Mouse (Mus musculus) liver, adult 2 months (tissue): ENCODE data around the gene Tff1. TPM values are rescaled to one million over a fixed set of nuclear protein-coding genes. Genes with fewer than 3 reads are reported as not detected.

ENCODE experiments used
- DNase-seq: peaks from one replicate; pipeline ENCODE4 v3.0.0-alpha.2; 2011; ENCODE audit warnings: low read depth, low spot score; ENCODE audit errors: extremely low read depth
- H3K27ac ChIP-seq: fragments of 200-500 bp; replicated peaks from 2 replicates; pipeline ENCODE4 v1.5.1; 2012; ENCODE audit warnings: low read depth, mild to moderate bottlenecking, control low read depth, inconsistent platforms, low read length; ENCODE audit not compliant: insufficient read depth
- H3K27me3 ChIP-seq: fragments of 200-500 bp; 2 replicates; pipeline ENCODE4 v1.6.1; 2012; ENCODE audit warnings: mild to moderate bottlenecking, moderate library complexity, low read length, inconsistent platforms; ENCODE audit not compliant: control insufficient read depth, insufficient read depth
- H3K36me3 ChIP-seq: fragments of 200-500 bp; 2 replicates; pipeline ENCODE4 v1.6.1; 2012; ENCODE audit warnings: low read length, inconsistent platforms; ENCODE audit not compliant: control insufficient read depth, insufficient read depth
- H3K4me1 ChIP-seq: fragments of 200-500 bp; 2 replicates; pipeline ENCODE4 v1.6.1; 2011; ENCODE audit warnings: low read length; ENCODE audit not compliant: control insufficient read depth, insufficient read depth
- H3K4me3 ChIP-seq: fragments of 200-500 bp; 2 replicates; pipeline ENCODE4 v1.5.1; 2011; ENCODE audit warnings: low read depth, mild to moderate bottlenecking, control low read depth, low read length, moderate library complexity; ENCODE audit not compliant: insufficient read depth
- H3K79me2 ChIP-seq: fragments of 200-500 bp; 2 replicates; pipeline ENCODE4 v1.6.1; 2012; ENCODE audit warnings: inconsistent platforms, mild to moderate bottlenecking, low read length, moderate library complexity; ENCODE audit not compliant: control insufficient read depth, insufficient read depth
- H3K9ac ChIP-seq: fragments of 200-500 bp; 2 replicates; pipeline ENCODE4 v1.6.1; 2012; ENCODE audit warnings: low read depth, mild to moderate bottlenecking, control low read depth, inconsistent platforms, low read length
- CTCF ChIP-seq: fragments of 200-500 bp; IDR thresholded peaks from 2 replicates; pipeline ENCODE4 v1.5.1; 2011; ENCODE audit warnings: low read depth, low read length, control low read depth
- POLR2A ChIP-seq: fragments of 200-500 bp; IDR thresholded peaks from 2 replicates; pipeline ENCODE4 v1.6.1; 2011; ENCODE audit warnings: low read length, control low read depth; ENCODE audit not compliant: insufficient read depth; ENCODE audit errors: extremely low read depth
- WGBS: fragments of 180-500 bp; shearing (Covaris S2); methylation state at CpG from one replicate; pipeline ENCODE4 v1.1.7; 2018; 5-methylcytosine and 5-hydroxymethylcytosine counted together
- polyA plus RNA-seq: library from polyadenylated mRNA; depleted of rRNA; stranded (reverse); fragments of >200 nt; gene quantifications from 2 replicates; pipeline ENCODE4 v1.2.3, GENCODE M21; 2012
- total RNA-seq: library from RNA; depleted of rRNA; stranded (reverse); fragments of >200 nt; gene quantifications from 2 replicates; pipeline ENCODE4 v1.2.3, GENCODE M21; 2014

Gene Tff1
- total and polyA plus RNA-seq, 2 experiments, result 0.13 TPM; not detected in 1

DNA sequence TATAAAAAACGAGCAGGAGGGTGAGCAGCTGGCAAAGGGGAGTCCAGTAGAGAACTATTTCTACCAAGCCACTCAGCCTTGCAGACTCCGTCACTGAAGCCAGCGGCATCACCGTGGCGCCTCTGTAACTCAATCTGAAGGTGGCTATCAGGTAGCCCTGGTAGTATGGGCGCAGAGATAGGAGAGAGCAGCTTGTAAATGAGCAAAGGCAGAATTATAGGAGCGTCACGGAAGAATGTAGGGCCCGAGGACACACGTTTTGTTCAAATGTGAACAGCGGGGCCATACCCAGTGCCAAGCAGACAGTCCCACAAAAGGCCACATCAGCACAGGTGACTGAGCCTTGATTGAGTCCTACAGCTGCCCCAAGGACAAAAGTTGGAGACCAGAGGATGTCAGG lies 33.8 kb upstream of the Tff1 start, which contains the start of gene Tmprss3:
Gene Tmprss3, minus strand, starts transcription at position 101 of the 400 bp plus-strand sequence.
- Histone ChIP-seq H3K9ac (no peak within 1 kb of the TSS), H3K4me3 (no peak within 1 kb of the TSS), H3K79me2 (no peaks in the 10 kb centered on the region), H3K36me3 (no peaks in the 10 kb centered on the region), H3K4me1 (no peaks in the 10 kb centered on the region), H3K27ac (no peak within 1 kb of the TSS), H3K27me3 (no peaks in the 10 kb centered on the region)
- TF ChIP-seq CTCF, result no peak
- TF ChIP-seq POLR2A, result no peak
- 87% methylated on average over 11 of the region's 11 CpGs for WGBS
- DNase-seq, result no peak

DNA sequence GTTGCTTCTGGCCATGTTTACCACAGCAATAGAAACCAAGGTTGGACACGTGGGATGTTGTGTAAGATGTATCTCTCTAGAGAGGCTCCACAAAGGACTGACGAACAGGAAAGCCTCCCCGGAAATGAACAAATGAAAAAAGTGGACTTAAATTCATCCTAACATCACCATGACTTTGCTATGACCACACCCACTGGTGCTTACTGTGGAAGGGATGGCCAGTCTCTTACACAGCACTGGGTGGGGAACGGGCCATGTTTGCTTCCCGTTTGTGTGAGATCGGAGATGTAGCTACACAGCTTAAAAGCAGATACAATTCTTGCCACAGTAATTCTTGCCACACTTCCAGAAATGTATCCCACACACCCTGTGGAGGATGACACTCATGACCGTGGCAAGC lies 31.2 kb upstream of the Tff1 start:
- Histone ChIP-seq H3K9ac (no peak overlapping the region), H3K36me3 (no peaks in the 10 kb centered on the region), H3K27me3 (no peaks in the 10 kb centered on the region), H3K27ac (no peak overlapping the region), H3K4me1 (no peaks in the 10 kb centered on the region), H3K4me3 (no peak overlapping the region), H3K79me2 (no peaks in the 10 kb centered on the region)
- no peak for DNase-seq
- TF ChIP-seq POLR2A (no peak), CTCF (no peak)
- 82% methylated on average over 7 of the region's 7 CpGs for WGBS

DNA sequence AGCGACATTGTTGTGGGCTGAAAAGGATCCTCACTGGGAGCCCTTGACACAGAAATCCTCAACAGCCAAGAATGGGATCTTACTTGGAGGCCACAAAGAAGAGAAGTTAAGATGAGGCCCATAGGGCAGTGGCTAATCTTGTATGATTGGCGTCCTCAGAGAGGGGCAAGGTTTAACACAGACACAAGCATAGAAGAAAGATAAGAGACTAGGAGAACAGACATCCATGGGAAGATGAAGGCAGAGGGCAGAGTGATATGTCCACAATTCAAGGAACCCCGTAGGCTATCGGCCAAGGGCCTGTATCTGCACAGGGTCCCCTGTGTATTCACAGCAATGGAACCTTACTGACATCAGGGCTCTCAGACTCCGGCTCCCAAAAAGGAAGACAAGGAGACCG lies 30.1 kb upstream of the Tff1 start:
- Histone ChIP-seq H3K4me1 (no peaks in the 10 kb centered on the region), H3K79me2 (no peaks in the 10 kb centered on the region), H3K4me3 (no peak overlapping the region), H3K9ac (no peak overlapping the region), H3K27me3 (no peaks in the 10 kb centered on the region), H3K36me3 (no peaks in the 10 kb centered on the region), H3K27ac (no peak overlapping the region)
- TF ChIP-seq POLR2A, result no peak
- TF ChIP-seq CTCF, result no peak
- no peak for DNase-seq
- 89% methylated on average over 6 of the region's 6 CpGs for WGBS

DNA sequence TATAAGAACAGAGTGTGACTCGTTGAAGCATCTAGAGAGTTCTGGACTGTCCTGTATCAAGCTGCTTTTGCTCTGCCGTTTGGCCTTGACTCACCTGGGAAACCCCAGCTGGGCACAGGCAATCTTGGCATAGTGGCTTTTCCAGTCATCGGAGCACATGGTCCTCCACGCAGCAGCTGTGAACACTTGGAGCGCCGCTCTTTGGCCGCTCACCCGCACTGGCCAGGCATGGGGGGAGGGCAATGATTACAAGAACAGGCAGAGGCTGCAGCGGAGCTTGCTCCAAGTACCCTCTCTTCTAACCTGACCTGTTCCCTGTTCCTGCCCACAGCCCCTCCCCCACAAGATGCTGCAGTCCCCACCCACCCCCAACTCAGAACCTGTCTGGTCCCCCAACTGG lies 28.3 kb upstream of the Tff1 start:
- 68% methylated on average over 9 of the region's 9 CpGs for WGBS
- Histone ChIP-seq H3K27me3 (no peaks in the 10 kb centered on the region), H3K36me3 (no peaks in the 10 kb centered on the region), H3K27ac (no peak overlapping the region), H3K9ac (no peak overlapping the region), H3K4me1 (no peaks in the 10 kb centered on the region), H3K79me2 (no peaks in the 10 kb centered on the region), H3K4me3 (no peak overlapping the region)
- no peak for DNase-seq
- no peak for TF ChIP-seq POLR2A
- TF ChIP-seq CTCF, result no peak

DNA sequence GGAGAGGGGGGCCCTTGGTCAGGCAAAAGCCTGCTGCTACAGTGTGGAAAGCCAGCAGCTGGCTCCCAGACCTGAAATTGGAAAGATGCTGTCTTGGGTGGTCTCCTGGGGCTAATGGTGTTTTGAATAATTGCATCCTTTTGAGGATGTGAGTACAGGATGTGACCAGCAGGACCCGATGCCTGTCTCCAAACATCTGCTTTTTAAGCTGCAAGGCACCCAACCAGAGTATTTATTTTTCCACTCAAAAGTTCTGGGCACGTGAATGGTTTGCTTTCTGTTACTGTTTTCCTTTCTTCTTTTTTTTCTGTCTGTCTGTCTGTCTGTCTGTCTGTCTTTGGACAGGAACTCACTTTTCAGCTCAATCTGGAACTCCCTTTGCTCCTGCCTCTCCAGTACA lies 27.6 kb upstream of the Tff1 start:
- Histone ChIP-seq H3K9ac (no peak overlapping the region), H3K4me1 (no peaks in the 10 kb centered on the region), H3K36me3 (no peaks in the 10 kb centered on the region), H3K4me3 (no peak overlapping the region), H3K27me3 (no peaks in the 10 kb centered on the region), H3K27ac (no peak overlapping the region), H3K79me2 (no peaks in the 10 kb centered on the region)
- WGBS, result 44% methylated on average over 2 of the region's 2 CpGs
- no peak for DNase-seq
- TF ChIP-seq CTCF (no peak), POLR2A (no peak)

DNA sequence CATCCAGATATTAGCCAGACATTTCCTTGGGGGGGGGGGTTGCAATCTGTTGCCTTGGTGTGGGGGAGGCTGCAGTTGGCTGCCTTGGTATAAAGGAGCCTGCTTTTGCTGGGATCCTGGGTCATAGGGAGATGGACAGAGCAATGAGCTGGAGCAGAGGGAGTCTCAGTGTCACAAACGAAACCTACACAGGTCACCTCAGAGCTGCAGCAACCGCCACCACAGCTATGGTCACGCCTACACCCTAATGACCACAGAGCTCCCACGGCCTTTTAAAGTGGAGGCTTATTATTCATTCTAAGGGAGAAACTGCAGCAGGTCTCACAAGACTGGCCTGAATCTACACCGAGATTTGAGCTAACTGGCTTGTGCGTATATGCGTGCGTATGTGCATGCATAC lies 26.7 kb upstream of the Tff1 start:
- DNase-seq, result no peak
- no peak overlapping the region for H3K9ac ChIP-seq
- TF ChIP-seq POLR2A, result no peak
- TF ChIP-seq CTCF, result no peak

More for the DNA sequence above, 26.7 kb upstream of the Tff1 start:
- 83% methylated on average over 8 of the region's 8 CpGs for WGBS
- H3K27me3 ChIP-seq, result no peaks in the 10 kb centered on the region
- H3K27ac ChIP-seq, result no peak overlapping the region
- H3K4me3 ChIP-seq, result no peak overlapping the region
- H3K79me2 ChIP-seq, result no peaks in the 10 kb centered on the region
- no peaks in the 10 kb centered on the region for H3K4me1 ChIP-seq
- H3K36me3 ChIP-seq, result no peaks in the 10 kb centered on the region
